Mouse (Mus musculus) liver, postnatal 0 days (tissue): Measurements from ENCODE around the gene Ptpra. TPM values are rescaled to one million over a fixed set of nuclear protein-coding genes. Genes with fewer than 3 reads are reported as not detected.

ENCODE experiments used
- ATAC-seq: fragments of 200-750 bp; cut with Nextera tagmentation; 2 replicates; pipeline ENCODE4 v1.8.0; 2017; ENCODE audit warnings: mild to moderate bottlenecking, moderate library complexity
- DNase-seq: peaks from one replicate; pipeline ENCODE4 v3.0.0-alpha.2; 2016
- H3K27ac ChIP-seq: fragments of 300-500 bp; sonication (generic); 2 replicates; pipeline ENCODE4 v1.5.1; 2014; ENCODE audit warnings: antibody characterized with exemption, moderate library complexity, mild to moderate bottlenecking, low read depth
- H3K27me3 ChIP-seq: fragments of 300-500 bp; sonication (generic); 2 replicates; pipeline ENCODE4 v1.6.1; 2014; ENCODE audit warnings: low read length, control low read depth, mixed read lengths; ENCODE audit not compliant: insufficient read depth
- H3K36me3 ChIP-seq: fragments of 300-500 bp; sonication (generic); replicated peaks from 2 replicates; pipeline ENCODE4 v1.6.1; 2014; ENCODE audit warnings: mild to moderate bottlenecking, control low read depth, low read length, moderate library complexity, mixed read lengths; ENCODE audit not compliant: insufficient read depth
- H3K4me1 ChIP-seq: fragments of 300-500 bp; sonication (generic); 2 replicates; pipeline ENCODE4 v1.6.1; 2014; ENCODE audit warnings: antibody characterized with exemption, mild to moderate bottlenecking, control low read depth; ENCODE audit not compliant: insufficient read depth
- H3K4me2 ChIP-seq: fragments of 300-500 bp; sonication (generic); 2 replicates; pipeline ENCODE4 v1.6.1; 2014; ENCODE audit warnings: low read depth, mild to moderate bottlenecking, low read length, moderate library complexity, mixed read lengths
- H3K4me3 ChIP-seq: fragments of 300-500 bp; sonication (generic); 2 replicates; pipeline ENCODE4 v1.5.1; 2014; ENCODE audit warnings: low read depth, low read length
- H3K9ac ChIP-seq: fragments of 300-500 bp; sonication (generic); replicated peaks from 2 replicates; pipeline ENCODE4 v1.6.1; 2014; ENCODE audit warnings: mild to moderate bottlenecking, moderate library complexity
- H3K9me3 ChIP-seq: fragments of 300-500 bp; sonication (generic); 2 replicates; pipeline ENCODE4 v1.6.1; 2016; ENCODE audit warnings: mild to moderate bottlenecking, control low read depth, low read length, mixed read lengths
- CTCF ChIP-seq: sonication (generic); IDR thresholded peaks from 2 replicates; pipeline ENCODE4 v1.5.1; 2016; ENCODE audit warnings: antibody characterized with exemption, low read depth
- EP300 ChIP-seq: IDR thresholded peaks from 2 replicates; pipeline ENCODE4 v1.6.1; 2016; ENCODE audit warnings: antibody characterized with exemption, low read depth, mild to moderate bottlenecking
- WGBS: fragments of 180-500 bp; shearing (Covaris S2); extraction: QIAGEN DNeasy Blood & Tissue Kit; methylation state at CpG from one replicate; pipeline ENCODE4 v1.1.7; 2014; ENCODE audit not compliant: insufficient replicate concordance; 5-methylcytosine and 5-hydroxymethylcytosine counted together
- polyA plus RNA-seq: library from polyadenylated mRNA; unstranded; fragments of >200 nt; fragmentation: Nextera tagmentation; extraction: Ambion mirVana; gene quantifications from 2 replicates; pipeline ENCODE4 v1.2.1, GENCODE M21; 2015

Gene Ptpra
- polyA plus RNA-seq, 1 experiment from 2014 or later, result 18.7 TPM

- 66% methylated on average over 6 of the region's 6 CpGs for WGBS
- no peaks in the 10 kb centered on the region for H3K4me1 ChIP-seq
- TF ChIP-seq CTCF, result no peak
- no peak for TF ChIP-seq EP300
- H3K27me3 ChIP-seq, result peaks cover 22% of the 10 kb centered on the region
- no peak overlapping the region for H3K4me3 ChIP-seq
- no peak overlapping the region for H3K27ac ChIP-seq
- no peaks in the 10 kb centered on the region for H3K9me3 ChIP-seq
- ATAC-seq, result no peak
- no peak overlapping the region for H3K9ac ChIP-seq
- DNase-seq, result no peak
- H3K4me2 ChIP-seq, result no peak overlapping the region
- 0 out of 2 replicates have a peak, but pooled peaks cover 5% of the 10 kb centered on the region for H3K36me3 ChIP-seq
Measured at GRCm38 (mm10) chr2:130586016-130586415, 135.9 kb downstream of the Ptpra start.

GRCm38 (mm10) chr2:130588373-130588772, 138.3 kb downstream of the Ptpra start:
- Histone ChIP-seq H3K4me1 (no peaks in the 10 kb centered on the region), H3K4me3 (no peak overlapping the region), H3K4me2 (no peak overlapping the region), H3K9me3 (no peaks in the 10 kb centered on the region), H3K27me3 (no peaks in the 10 kb centered on the region), H3K27ac (no peak overlapping the region), H3K36me3 (0 out of 2 replicates have a peak, but pooled peaks cover 8% of the 10 kb centered on the region), H3K9ac (no peak overlapping the region)
- no peak for ATAC-seq
- 32% methylated on average over 2 of the region's 2 CpGs for WGBS
- no peak for DNase-seq
- TF ChIP-seq EP300 (no peak), CTCF (no peak)

GRCm38 (mm10) chr2:130589157-130589556, 139.1 kb downstream of the Ptpra start:
- H3K27me3 ChIP-seq, result no peaks in the 10 kb centered on the region
- DNase-seq, result no peak
- no peak overlapping the region for H3K27ac ChIP-seq
- no peak overlapping the region for H3K4me2 ChIP-seq
- H3K36me3 ChIP-seq, result 0 out of 2 replicates have a peak, but pooled peaks cover 8% of the 10 kb centered on the region
- no peak overlapping the region for H3K4me3 ChIP-seq
- H3K4me1 ChIP-seq, result no peaks in the 10 kb centered on the region
- 69% methylated on average over 4 of the region's 4 CpGs for WGBS
- no peak overlapping the region for H3K9ac ChIP-seq
- TF ChIP-seq CTCF, result no peak
- no peak for TF ChIP-seq EP300
- no peak for ATAC-seq
- H3K9me3 ChIP-seq, result no peaks in the 10 kb centered on the region

- no peak for TF ChIP-seq EP300
- no peak for TF ChIP-seq CTCF
- Histone ChIP-seq H3K4me1 (no peaks in the 10 kb centered on the region), H3K4me2 (no peak overlapping the region), H3K36me3 (0 out of 2 replicates have a peak, but pooled peaks cover 8% of the 10 kb centered on the region), H3K9ac (no peak overlapping the region), H3K27ac (no peak overlapping the region), H3K4me3 (no peak overlapping the region), H3K27me3 (no peaks in the 10 kb centered on the region), H3K9me3 (no peaks in the 10 kb centered on the region)
- 88% methylated on average over 2 of the region's 2 CpGs for WGBS
- DNase-seq (no peak), ATAC-seq (no peak)
Measured at GRCm38 (mm10) chr2:130589761-130590160, 139.7 kb downstream of the Ptpra start.

- H3K4me3 ChIP-seq, result no peak overlapping the region
- no peak overlapping the region for H3K9ac ChIP-seq
- no peak overlapping the region for H3K4me2 ChIP-seq
- no peaks in the 10 kb centered on the region for H3K4me1 ChIP-seq
- ATAC-seq (no peak), DNase-seq (no peak)
- no peaks in the 10 kb centered on the region for H3K27me3 ChIP-seq
- no peaks in the 10 kb centered on the region for H3K9me3 ChIP-seq
- WGBS, result 90% methylated on average over 2 of the region's 2 CpGs
- H3K27ac ChIP-seq, result no peak overlapping the region
- TF ChIP-seq EP300 (no peak), CTCF (no peak)
- H3K36me3 ChIP-seq, result peaks cover 17% of the 10 kb centered on the region; the same call in 1 of the 2 replicates
Measured at GRCm38 (mm10) chr2:130591016-130591415, 140.9 kb downstream of the Ptpra start.

GRCm38 (mm10) chr2:130595596-130595995, 145.5 kb downstream of the Ptpra start:
- Histone ChIP-seq H3K9me3 (no peaks in the 10 kb centered on the region), H3K4me3 (no peak overlapping the region), H3K4me1 (no peaks in the 10 kb centered on the region), H3K4me2 (no peak overlapping the region), H3K9ac (no peak overlapping the region), H3K27me3 (no peaks in the 10 kb centered on the region), H3K27ac (no peak overlapping the region), H3K36me3 (peaks cover 37% of the 10 kb centered on the region)
- no peak for ATAC-seq
- no peak for DNase-seq
- TF ChIP-seq EP300, result no peak
- TF ChIP-seq CTCF, result no peak
- 85% methylated on average over 1 of the region's 1 CpGs for WGBS

GRCm38 (mm10) chr2:130597601-130598010, 147.5 kb downstream of the Ptpra start:
- 20% methylated on average over 1 of the region's 1 CpGs for WGBS
- Histone ChIP-seq H3K27ac (no peak overlapping the region), H3K9ac (no peak overlapping the region), H3K4me1 (no peaks in the 10 kb centered on the region), H3K27me3 (no peaks in the 10 kb centered on the region), H3K4me3 (no peak overlapping the region), H3K9me3 (no peaks in the 10 kb centered on the region), H3K36me3 (peaks cover 31% of the 10 kb centered on the region), H3K4me2 (no peak overlapping the region)
- DNase-seq, result no peak
- no peak for ATAC-seq
- TF ChIP-seq EP300, result no peak
- peak; percentile 65 for TF ChIP-seq CTCF
